Mouse (Mus musculus) stomach, embryonic 15.5 days (tissue): ENCODE measurements at regions not wholly inside any gene's neighbourhood (a gene's known extent, or its start where the extent isn't known, plus 50 kb on each side); places are given as distances from the start of the nearest gene placed in this dataset.
"Not testable (repeated sequence)": the region's sequence is repeated elsewhere in the genome, so short reads cannot be mapped to it uniquely, and the experiment has no call there.

Experiments
- ATAC-seq: fragments of 200-750 bp; cut with Nextera tagmentation; 2 replicates; pipeline ENCODE4 v1.8.0; 2017; ENCODE audit warnings: low read depth, moderate number of reproducible peaks, moderate TSS enrichment; ENCODE audit not compliant: insufficient read depth, low FRiP score
- H3K27ac ChIP-seq: fragments of 300-500 bp; sonication (generic); 2 replicates; pipeline ENCODE4 v1.5.1; 2015; ENCODE audit warnings: mild to moderate bottlenecking, inconsistent platforms
- H3K27me3 ChIP-seq: fragments of 300-500 bp; sonication (generic); replicated peaks from 2 replicates; pipeline ENCODE4 v1.6.1; 2015; ENCODE audit warnings: inconsistent platforms
- H3K36me3 ChIP-seq: fragments of 300-500 bp; sonication (generic); 2 replicates; pipeline ENCODE4 v1.6.1; 2015; ENCODE audit warnings: inconsistent platforms
- H3K4me1 ChIP-seq: fragments of 300-500 bp; sonication (generic); 2 replicates; pipeline ENCODE4 v1.6.1; 2015; ENCODE audit warnings: inconsistent platforms
- H3K4me2 ChIP-seq: fragments of 300-500 bp; sonication (generic); 2 replicates; pipeline ENCODE4 v1.6.1; 2015; ENCODE audit warnings: mild to moderate bottlenecking, inconsistent platforms
- H3K4me3 ChIP-seq: fragments of 300-500 bp; sonication (generic); replicated peaks from 2 replicates; pipeline ENCODE4 v1.5.1; 2015; ENCODE audit warnings: inconsistent platforms
- H3K9ac ChIP-seq: fragments of 300-500 bp; sonication (generic); 2 replicates; pipeline ENCODE4 v1.6.1; 2015; ENCODE audit warnings: inconsistent platforms
- H3K9me3 ChIP-seq: fragments of 300-500 bp; sonication (generic); 2 replicates; pipeline ENCODE4 v1.6.1; 2016; ENCODE audit warnings: inconsistent platforms
- WGBS: fragments of 180-500 bp; shearing (Covaris S2); methylation state at CpG from one replicate; pipeline ENCODE4 v1.1.7; 2015; 5-methylcytosine and 5-hydroxymethylcytosine counted together

DNA sequence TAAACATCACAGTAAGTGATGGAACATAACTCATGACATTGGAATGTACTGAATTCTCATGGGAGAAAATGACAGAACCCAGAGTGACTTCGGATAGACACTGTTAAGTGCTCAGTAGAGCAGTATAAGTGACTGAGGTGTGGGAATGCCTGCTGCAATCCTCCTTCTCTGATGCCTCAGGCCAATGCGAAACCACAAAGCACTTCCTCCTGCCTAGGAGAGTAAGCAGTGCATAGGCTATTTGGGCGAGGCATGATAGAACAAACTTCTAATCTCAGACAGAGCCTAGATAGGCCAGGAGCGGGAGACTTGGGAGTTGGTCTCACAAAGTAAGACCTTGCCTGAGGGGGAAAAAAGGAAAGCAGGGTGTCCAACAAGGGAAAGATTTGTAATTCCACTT is 190.6 kb upstream of the Olfr1324 start:
- Histone ChIP-seq H3K36me3 (no peaks in the 10 kb centered on the region), H3K4me2 (no peak overlapping the region), H3K27ac (no peak overlapping the region), H3K27me3 (no peaks in the 10 kb centered on the region), H3K9me3 (no peaks in the 10 kb centered on the region), H3K4me1 (no peaks in the 10 kb centered on the region), H3K4me3 (no peak overlapping the region), H3K9ac (no peak overlapping the region)
- 82% methylated on average over 4 of the region's 4 CpGs for WGBS
- no peak for ATAC-seq

DNA sequence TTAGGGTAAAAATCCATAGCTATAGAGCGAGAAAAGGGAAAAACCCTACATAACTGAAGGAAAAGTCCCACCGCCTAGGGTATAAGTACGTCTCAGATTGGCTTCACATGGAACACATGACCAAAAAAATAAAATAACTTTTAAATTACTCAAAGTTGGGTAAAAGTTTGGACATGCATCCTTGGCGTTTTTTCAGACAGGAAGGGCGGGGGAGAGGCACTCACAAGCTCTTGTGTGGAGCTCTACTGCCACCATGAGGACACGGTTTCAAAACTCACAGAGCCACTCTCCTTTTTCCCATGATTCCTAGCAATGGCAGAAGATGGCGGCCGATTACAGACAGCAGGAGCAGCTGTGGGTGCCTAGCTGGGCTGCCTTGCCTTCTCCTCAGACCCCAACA is 188.6 kb upstream of the Olfr1324 start:
- not testable (repeated sequence) for ATAC-seq, H3K9ac ChIP-seq, H3K4me3 ChIP-seq, H3K27me3 ChIP-seq, H3K4me1 ChIP-seq, H3K9me3 ChIP-seq, H3K36me3 ChIP-seq, H3K27ac ChIP-seq
- 63% methylated on average over 8 of the region's 8 CpGs for WGBS
- peak overlapping the region; percentile 27 for H3K4me2 ChIP-seq

DNA sequence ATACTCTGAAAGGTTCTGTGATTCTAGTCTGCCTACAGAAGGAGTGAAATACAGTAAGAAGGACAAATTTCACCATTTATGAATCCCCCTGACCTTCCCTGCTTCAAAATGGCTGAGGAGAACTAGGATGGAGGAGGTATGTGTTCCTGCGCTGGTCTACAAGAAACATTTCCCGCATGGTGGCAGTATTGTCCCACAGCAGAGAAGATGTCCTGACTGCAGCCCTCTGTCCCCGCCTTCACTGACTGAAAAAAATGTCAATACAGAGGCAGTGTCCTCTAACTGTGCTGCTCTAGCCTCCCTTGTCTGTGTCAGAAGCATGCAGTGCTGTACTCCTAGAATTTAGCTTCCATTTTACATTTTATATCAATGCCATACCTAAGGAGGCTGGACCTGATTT is 186.6 kb upstream of the Olfr1324 start:
- not testable (repeated sequence) for H3K36me3 ChIP-seq, H3K4me1 ChIP-seq, ATAC-seq, H3K9ac ChIP-seq, H3K27me3 ChIP-seq, H3K9me3 ChIP-seq
- H3K4me2 ChIP-seq, result peak overlapping the region; percentile 30; the same call in 1 of the 2 replicates
- peak overlapping the region; percentile 22; the same call in 1 of the 2 replicates for H3K4me3 ChIP-seq
- WGBS, result 81% methylated on average over 3 of the region's 3 CpGs
- peak overlapping the region; percentile 26; the same call in 1 of the 2 replicates for H3K27ac ChIP-seq

DNA sequence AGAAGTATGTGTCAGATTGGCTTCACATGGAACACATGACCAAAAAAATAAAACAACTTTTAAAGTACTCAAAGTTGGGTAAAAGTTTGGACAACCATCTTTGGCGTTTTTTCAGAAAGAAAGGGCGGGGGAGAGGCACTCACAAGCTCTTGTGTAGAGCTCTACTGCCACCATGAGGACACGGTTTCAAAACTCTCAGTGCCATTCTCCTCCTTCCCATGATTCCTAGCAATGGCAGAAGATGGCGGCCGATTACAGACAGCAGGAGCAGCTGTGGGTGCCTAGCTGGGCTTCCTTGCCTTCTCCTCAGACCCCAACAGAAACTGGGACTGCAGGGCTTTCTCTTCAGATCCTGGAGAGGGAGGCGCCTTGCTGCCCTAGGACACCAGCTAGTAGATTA is 186.1 kb upstream of the Olfr1324 start:
- not testable (repeated sequence) for H3K36me3 ChIP-seq, H3K9me3 ChIP-seq, H3K9ac ChIP-seq, H3K4me1 ChIP-seq, ATAC-seq, H3K27me3 ChIP-seq
- H3K4me2 ChIP-seq, result peak overlapping the region; percentile 30; the same call in 1 of the 2 replicates
- 62% methylated on average over 6 of the region's 6 CpGs for WGBS
- peak overlapping the region; percentile 22; the same call in 1 of the 2 replicates for H3K4me3 ChIP-seq
- H3K27ac ChIP-seq, result peak overlapping the region; percentile 26; the same call in 1 of the 2 replicates

GRCm38 (mm10) chrX:50611765-50612591 is 183.7 kb upstream of the Olfr1324 start:
- Histone ChIP-seq H3K27me3 (no peaks in the 10 kb centered on the region), H3K9ac (no peak overlapping the region), H3K4me3 (peak overlapping the region; percentile 32), H3K27ac (0 out of 2 replicates have a peak overlapping the region, but pooled peaks have one; percentile 21), H3K4me2 (peak overlapping the region; percentile 33; the same call in 1 of the 2 replicates), H3K36me3 (no peaks in the 10 kb centered on the region), H3K4me1 (no peaks in the 10 kb centered on the region), H3K9me3 (no peaks in the 10 kb centered on the region)
- WGBS, result 64% methylated on average over 9 of the region's 9 CpGs
- peak; percentile 47; the same call in 1 of the 2 replicates for ATAC-seq

GRCm38 (mm10) chrX:50608141-50608540 is 179.8 kb upstream of the Olfr1324 start:
- not testable (repeated sequence) for H3K27ac ChIP-seq, H3K36me3 ChIP-seq, H3K9me3 ChIP-seq, H3K4me1 ChIP-seq, H3K27me3 ChIP-seq, H3K9ac ChIP-seq, H3K4me3 ChIP-seq, ATAC-seq, H3K4me2 ChIP-seq
- 79% methylated on average over 6 of the region's 6 CpGs for WGBS

- Histone ChIP-seq H3K9me3 (no peaks in the 10 kb centered on the region), H3K9ac (no peak overlapping the region), H3K4me3 (no peak overlapping the region), H3K27ac (no peak overlapping the region), H3K27me3 (no peaks in the 10 kb centered on the region), H3K4me1 (no peaks in the 10 kb centered on the region), H3K36me3 (no peaks in the 10 kb centered on the region), H3K4me2 (no peak overlapping the region)
- ATAC-seq, result no peak
- 74% methylated on average over 7 of the region's 7 CpGs for WGBS
Measured at GRCm38 (mm10) chrX:50607636-50608035, 179.3 kb upstream of the Olfr1324 start.

GRCm38 (mm10) chrX:50605517-50605916 is 177.2 kb upstream of the Olfr1324 start:
- not testable (repeated sequence) for H3K9ac ChIP-seq, H3K27me3 ChIP-seq, H3K9me3 ChIP-seq, H3K4me3 ChIP-seq, H3K4me1 ChIP-seq, ATAC-seq, H3K36me3 ChIP-seq, H3K27ac ChIP-seq
- peak overlapping the region; percentile 27; the same call in 1 of the 2 replicates for H3K4me2 ChIP-seq
- WGBS, result 33% methylated on average over 2 of the region's 2 CpGs

GRCm38 (mm10) chrX:50604995-50605394 is 176.7 kb upstream of the Olfr1324 start:
- H3K4me2 ChIP-seq, result peak overlapping the region; percentile 27; the same call in 1 of the 2 replicates
- not testable (repeated sequence) for H3K4me1 ChIP-seq, H3K9me3 ChIP-seq, H3K9ac ChIP-seq, H3K4me3 ChIP-seq, H3K27me3 ChIP-seq, ATAC-seq, H3K36me3 ChIP-seq, H3K27ac ChIP-seq
- 62% methylated on average over 4 of the region's 4 CpGs for WGBS

GRCm38 (mm10) chrX:50602881-50603280 is 174.6 kb upstream of the Olfr1324 start:
- not testable (repeated sequence) for H3K27me3 ChIP-seq, H3K9me3 ChIP-seq, ATAC-seq, H3K36me3 ChIP-seq, H3K4me1 ChIP-seq, H3K9ac ChIP-seq, H3K27ac ChIP-seq
- WGBS, result 55% methylated on average over 3 of the region's 3 CpGs
- Histone ChIP-seq H3K4me3 (peak overlapping the region; percentile 25), H3K4me2 (peak overlapping the region; percentile 39; the same call in 1 of the 2 replicates)

DNA sequence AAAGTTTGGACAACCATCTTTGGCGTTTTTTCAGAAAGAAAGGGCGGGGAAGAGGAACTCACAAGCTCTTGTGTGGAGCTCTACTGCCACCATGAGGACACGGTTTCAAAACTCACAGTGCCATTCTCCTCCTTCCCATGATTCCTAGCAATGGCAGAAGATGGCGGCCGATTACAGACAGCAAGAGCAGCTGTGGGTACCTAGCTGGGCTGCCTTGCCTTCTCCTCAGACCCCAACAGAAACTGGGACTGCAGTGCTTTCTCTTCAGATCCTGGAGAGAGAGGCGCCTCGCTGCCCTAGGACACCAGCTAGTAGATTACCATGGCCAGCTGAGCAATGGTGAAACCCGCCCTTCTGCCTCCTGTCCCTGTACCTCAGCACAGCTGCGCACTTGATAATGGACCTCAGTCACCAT is 174.2 kb upstream of the Olfr1324 start:
- ATAC-seq, H3K9me3 ChIP-seq, H3K27me3 ChIP-seq, H3K4me1 ChIP-seq, H3K9ac ChIP-seq, H3K36me3 ChIP-seq: not testable (repeated sequence)
- H3K4me2 ChIP-seq, result peak overlapping the region; percentile 39; the same call in 1 of the 2 replicates
- 78% methylated on average over 9 of the region's 9 CpGs for WGBS
- 0 out of 2 replicates have a peak overlapping the region, but pooled peaks have one; percentile 44 for H3K27ac ChIP-seq
- peak overlapping the region; percentile 25 for H3K4me3 ChIP-seq

GRCm38 (mm10) chrX:50600262-50600661 is 172.0 kb upstream of the Olfr1324 start:
- H3K27ac ChIP-seq, H3K27me3 ChIP-seq, H3K4me1 ChIP-seq, H3K36me3 ChIP-seq, ATAC-seq, H3K9ac ChIP-seq, H3K9me3 ChIP-seq: not testable (repeated sequence)
- WGBS, result 74% methylated on average over 3 of the region's 3 CpGs
- H3K4me2 ChIP-seq, result peak overlapping the region; percentile 43
- H3K4me3 ChIP-seq, result peak overlapping the region; percentile 22; the same call in 1 of the 2 replicates
